Mouse (Mus musculus): ENCODE data around the gene Sh2d3c.

GRCm38 (mm10) chr2:32683701-32684100, 37.2 kb upstream of the Sh2d3c start:
- TF ChIP-seq ZNF384 (IDR thresholded peaks at IDR 0.05; ENCODE audit: low read depth, low read length) (no peak), ZC3H11A (IDR thresholded peaks at IDR 0.05; ENCODE audit: borderline replicate concordance, low read depth, low read length) (no peak), HCFC1 (IDR thresholded peaks at IDR 0.05; ENCODE audit: borderline replicate concordance, insufficient read depth, low read length) (no peak), MAFK (IDR thresholded peaks at IDR 0.05; ENCODE audit: insufficient read depth, low read depth, low read length) (no peak), CHD2 (IDR thresholded peaks at IDR 0.05; ENCODE audit: low read depth, low read length) (no peak)

All from ES-E14 (cell line).